Mouse (Mus musculus) kidney, adult 2 months (tissue): ENCODE results near the gene Fam92b.

ENCODE experiments used
- CTCF ChIP-seq: fragments of 200-500 bp; conservative IDR thresholded peaks from 2 replicates; pipeline ENCODE4 v1.5.1; 2011; ENCODE audit warnings: low read depth, mild to moderate bottlenecking, control low read depth, low read length, moderate library complexity, mixed read lengths; ENCODE audit not compliant: insufficient read depth, insufficient read length
- POLR2A ChIP-seq: fragments of 200-500 bp; IDR thresholded peaks from one replicate; pipeline ENCODE4 v1.6.1; 2011; ENCODE audit warnings: low read depth, low read length, control low read depth

DNA sequence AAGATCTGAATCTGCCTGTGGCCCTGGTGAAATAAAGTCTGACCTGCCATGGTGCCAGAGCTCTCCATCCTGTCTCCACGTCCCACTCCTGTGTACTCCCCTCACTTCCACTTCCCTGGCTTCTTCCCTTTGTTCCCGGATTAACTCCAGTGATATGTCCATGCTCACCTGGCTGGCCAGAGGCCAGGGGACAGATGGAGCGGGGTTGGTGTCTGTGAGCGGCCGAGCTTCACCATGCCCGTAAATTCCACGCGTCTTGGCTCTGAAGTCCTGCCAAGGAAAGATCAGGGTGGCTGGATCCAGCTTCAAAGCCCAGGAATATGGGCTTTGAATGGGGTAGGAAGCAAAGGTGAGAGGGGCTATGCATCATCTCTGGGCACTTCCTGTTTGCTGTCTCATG, 10.1 kb downstream of the Fam92b start:
- TF ChIP-seq POLR2A (no peak), CTCF (no peak)
